Mouse (Mus musculus) liver, embryonic 11.5 days (tissue): Measurements from ENCODE around the gene Prkar2a. TPM values are rescaled to one million over a fixed set of nuclear protein-coding genes. Genes with fewer than 3 reads are reported as not detected.
A peak's percentile ranks its signal among the peaks of the same experiment; 100 is the strongest.

Experiments used
- ATAC-seq: fragments of 200-750 bp; cut with Nextera tagmentation; replicated peaks from 2 replicates; pipeline ENCODE4 v1.8.0; 2017; ENCODE audit warnings: moderate number of reproducible peaks, mild to moderate bottlenecking, moderate TSS enrichment, moderate library complexity; ENCODE audit not compliant: low FRiP score
- DNase-seq: peaks from one replicate; pipeline ENCODE4 v3.0.0-alpha.2; 2017; ENCODE audit warnings: low spot score
- H3K27ac ChIP-seq: fragments of 300-500 bp; sonication (generic); 2 replicates; pipeline ENCODE4 v1.5.1; 2014; ENCODE audit warnings: mild to moderate bottlenecking, low read depth, low read length, control low read depth
- H3K27me3 ChIP-seq: fragments of 300-500 bp; sonication (generic); replicated peaks from 2 replicates; pipeline ENCODE4 v1.6.1; 2014; ENCODE audit warnings: low read length, mixed read lengths; ENCODE audit not compliant: control insufficient read depth, insufficient read depth
- H3K36me3 ChIP-seq: fragments of 300-500 bp; sonication (generic); 2 replicates; pipeline ENCODE4 v1.6.1; 2014; ENCODE audit warnings: mild to moderate bottlenecking, low read length, moderate library complexity, mixed read lengths; ENCODE audit not compliant: control insufficient read depth, insufficient read depth
- H3K4me1 ChIP-seq: fragments of 300-500 bp; sonication (generic); replicated peaks from 2 replicates; pipeline ENCODE4 v1.6.1; 2014; ENCODE audit warnings: low read length, mixed read lengths; ENCODE audit not compliant: control insufficient read depth, insufficient read depth
- H3K4me2 ChIP-seq: fragments of 300-500 bp; sonication (generic); 2 replicates; pipeline ENCODE4 v1.6.1; 2014; ENCODE audit warnings: mild to moderate bottlenecking, control low read depth, moderate library complexity
- H3K4me3 ChIP-seq: fragments of 300-500 bp; sonication (generic); 2 replicates; pipeline ENCODE4 v1.5.1; 2014; ENCODE audit warnings: low read depth, low read length, control low read depth
- H3K9ac ChIP-seq: fragments of 300-500 bp; sonication (generic); 2 replicates; pipeline ENCODE4 v1.6.1; 2014; ENCODE audit warnings: low read depth, low read length, control low read depth
- H3K9me3 ChIP-seq: fragments of 300-500 bp; sonication (generic); 2 replicates; pipeline ENCODE4 v1.6.1; 2016; ENCODE audit warnings: low read length, inconsistent platforms, mixed read lengths; ENCODE audit not compliant: control insufficient read depth
- WGBS: fragments of 180-500 bp; shearing (Covaris S2); extraction: QIAGEN DNeasy Blood & Tissue Kit; methylation state at CpG from one replicate; pipeline ENCODE4 v1.1.7; 2014; 5-methylcytosine and 5-hydroxymethylcytosine counted together
- polyA plus RNA-seq: library from polyadenylated mRNA; unstranded; fragments of >200 nt; fragmentation: Nextera tagmentation; extraction: Ambion mirVana; gene quantifications from 2 replicates; pipeline ENCODE4 v1.2.1, GENCODE M21; 2014

Gene Prkar2a
- polyA plus RNA-seq, 1 experiment from 2014 or later, result 23.8 TPM

GRCm38 (mm10) chr9:108729050-108729449 is 39.9 kb downstream of the Prkar2a start:
- H3K9ac ChIP-seq, result no peak overlapping the region
- no peak overlapping the region for H3K4me2 ChIP-seq
- no peaks in the 10 kb centered on the region for H3K4me1 ChIP-seq
- no peak overlapping the region for H3K4me3 ChIP-seq
- DNase-seq (no peak), ATAC-seq (no peak)
- H3K9me3 ChIP-seq, result no peaks in the 10 kb centered on the region
- no peaks in the 10 kb centered on the region; the same call in 1 of the 2 replicates for H3K36me3 ChIP-seq
- no peaks in the 10 kb centered on the region for H3K27me3 ChIP-seq
- no peak overlapping the region for H3K27ac ChIP-seq

DNA sequence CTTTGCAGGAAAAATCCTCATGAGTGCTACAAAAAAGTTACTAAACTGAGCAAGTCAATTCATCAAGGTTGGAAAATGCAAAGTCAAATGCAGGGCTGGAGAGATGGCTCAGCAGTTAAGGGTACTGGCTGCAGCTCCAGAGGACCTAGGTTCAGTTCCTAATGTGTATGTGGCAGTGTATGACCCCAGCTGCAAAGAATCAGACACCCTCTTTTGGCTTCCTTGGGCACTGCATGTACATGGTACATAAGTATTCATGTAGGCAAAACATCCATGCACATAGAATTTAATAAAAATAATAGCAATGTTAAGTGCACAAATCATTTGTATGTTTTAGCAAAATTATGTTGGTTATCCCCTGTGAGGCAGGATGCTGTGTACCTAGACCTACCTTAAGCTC is 43.3 kb downstream of the Prkar2a start:
- Histone ChIP-seq H3K4me2 (no peak overlapping the region), H3K36me3 (peaks cover 3% of the 10 kb centered on the region; the same call in 1 of the 2 replicates)

DNA sequence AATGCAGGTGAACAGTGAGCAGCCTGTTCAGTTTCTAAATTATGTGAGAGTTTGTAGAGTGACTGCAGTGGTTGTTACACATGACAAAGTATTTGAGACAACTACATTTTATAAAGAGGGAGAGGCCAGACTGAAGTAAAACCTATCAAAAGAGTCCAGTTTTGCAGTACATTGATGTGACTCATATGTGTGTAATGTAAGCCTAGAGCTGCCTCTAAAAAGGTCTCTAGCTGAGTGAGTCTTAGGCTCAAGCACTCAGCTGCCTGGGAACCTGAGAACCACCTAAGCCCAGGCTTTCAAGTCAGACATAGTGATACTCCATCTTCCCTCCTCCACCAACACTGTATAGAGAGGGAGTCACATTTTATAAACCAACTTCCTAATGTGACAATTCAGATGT is 45.5 kb downstream of the Prkar2a start:
- Histone ChIP-seq H3K36me3 (peaks cover 3% of the 10 kb centered on the region; the same call in 1 of the 2 replicates), H3K9ac (no peak overlapping the region), H3K4me2 (no peak overlapping the region), H3K27ac (no peak overlapping the region), H3K27me3 (no peaks in the 10 kb centered on the region), H3K9me3 (no peaks in the 10 kb centered on the region), H3K4me3 (no peak overlapping the region), H3K4me1 (no peaks in the 10 kb centered on the region)
- no peak for DNase-seq
- ATAC-seq, result no peak

More for the DNA sequence above, 43.3 kb downstream of the Prkar2a start:
- H3K27me3 ChIP-seq, result no peaks in the 10 kb centered on the region
- H3K9me3 ChIP-seq, result no peaks in the 10 kb centered on the region
- no peak overlapping the region for H3K4me3 ChIP-seq
- no peak for DNase-seq
- H3K27ac ChIP-seq, result no peak overlapping the region
- H3K9ac ChIP-seq, result no peak overlapping the region
- no peaks in the 10 kb centered on the region for H3K4me1 ChIP-seq
- ATAC-seq, result no peak

DNA sequence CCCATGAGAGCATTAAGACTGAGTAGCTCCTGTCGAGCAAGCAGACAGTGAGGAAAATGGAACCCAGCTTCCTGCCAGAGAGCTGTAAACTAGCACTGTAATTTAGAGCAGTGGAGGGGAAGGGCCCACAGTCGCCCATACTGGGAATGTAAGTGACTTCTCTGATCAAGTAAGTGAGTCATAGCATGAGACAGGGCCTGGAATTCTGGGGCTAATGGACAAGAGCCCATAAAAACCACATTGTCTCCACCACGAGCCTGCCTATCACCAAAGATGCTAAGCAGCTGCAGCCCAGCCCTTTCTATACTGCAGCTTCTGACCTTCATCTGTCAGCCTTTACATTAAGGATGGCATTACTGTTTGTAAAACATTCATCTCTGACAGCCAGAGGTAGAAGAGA is 50.1 kb downstream of the Prkar2a start:
- Histone ChIP-seq H3K9ac (no peak overlapping the region), H3K27ac (no peak overlapping the region), H3K4me3 (no peak overlapping the region), H3K36me3 (peaks cover 7% of the 10 kb centered on the region; the same call in 1 of the 2 replicates), H3K4me1 (no peaks in the 10 kb centered on the region), H3K27me3 (no peaks in the 10 kb centered on the region), H3K4me2 (no peak overlapping the region), H3K9me3 (no peaks in the 10 kb centered on the region)
- no peak for ATAC-seq
- 46% methylated on average over 3 of the region's 3 CpGs for WGBS
- DNase-seq, result no peak

GRCm38 (mm10) chr9:108740062-108740461 is 50.9 kb downstream of the Prkar2a start:
- H3K4me2 ChIP-seq, result no peak overlapping the region
- H3K36me3 ChIP-seq, result peaks cover 5% of the 10 kb centered on the region; the same call in 1 of the 2 replicates
- no peak for ATAC-seq
- H3K4me1 ChIP-seq, result no peaks in the 10 kb centered on the region
- no peak overlapping the region for H3K9ac ChIP-seq
- H3K27me3 ChIP-seq, result no peaks in the 10 kb centered on the region
- no peak overlapping the region for H3K27ac ChIP-seq
- DNase-seq, result no peak
- WGBS, result 85% methylated on average over 1 of the region's 1 CpGs
- no peaks in the 10 kb centered on the region for H3K9me3 ChIP-seq
- H3K4me3 ChIP-seq, result no peak overlapping the region

DNA sequence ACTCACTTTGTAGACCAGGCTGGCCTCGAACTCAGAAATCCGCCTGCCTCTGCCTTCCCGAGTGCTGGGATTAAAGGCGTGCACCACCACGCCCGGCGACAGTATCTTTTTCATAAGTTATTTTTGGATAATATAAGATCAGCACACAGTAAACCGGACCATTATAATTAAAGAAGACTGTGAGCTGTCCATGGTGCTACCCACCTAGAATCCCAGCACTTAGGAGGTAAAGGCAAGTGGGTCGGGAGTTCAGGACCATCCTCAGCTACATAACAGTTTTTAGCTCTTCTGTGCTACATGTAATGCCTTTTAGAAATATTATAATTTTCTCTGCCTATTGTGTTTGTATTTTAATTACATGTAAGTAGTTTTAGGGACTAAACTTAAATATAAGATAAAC is 52.9 kb downstream of the Prkar2a start:
- Histone ChIP-seq H3K9me3 (no peaks in the 10 kb centered on the region), H3K27me3 (no peaks in the 10 kb centered on the region), H3K9ac (no peak overlapping the region), H3K27ac (no peak overlapping the region), H3K4me3 (no peak overlapping the region), H3K4me2 (no peak overlapping the region), H3K4me1 (no peaks in the 10 kb centered on the region), H3K36me3 (peaks cover 5% of the 10 kb centered on the region; the same call in 1 of the 2 replicates)
- WGBS, result 86% methylated on average over 9 of the region's 9 CpGs
- ATAC-seq (no peak), DNase-seq (no peak)

DNA sequence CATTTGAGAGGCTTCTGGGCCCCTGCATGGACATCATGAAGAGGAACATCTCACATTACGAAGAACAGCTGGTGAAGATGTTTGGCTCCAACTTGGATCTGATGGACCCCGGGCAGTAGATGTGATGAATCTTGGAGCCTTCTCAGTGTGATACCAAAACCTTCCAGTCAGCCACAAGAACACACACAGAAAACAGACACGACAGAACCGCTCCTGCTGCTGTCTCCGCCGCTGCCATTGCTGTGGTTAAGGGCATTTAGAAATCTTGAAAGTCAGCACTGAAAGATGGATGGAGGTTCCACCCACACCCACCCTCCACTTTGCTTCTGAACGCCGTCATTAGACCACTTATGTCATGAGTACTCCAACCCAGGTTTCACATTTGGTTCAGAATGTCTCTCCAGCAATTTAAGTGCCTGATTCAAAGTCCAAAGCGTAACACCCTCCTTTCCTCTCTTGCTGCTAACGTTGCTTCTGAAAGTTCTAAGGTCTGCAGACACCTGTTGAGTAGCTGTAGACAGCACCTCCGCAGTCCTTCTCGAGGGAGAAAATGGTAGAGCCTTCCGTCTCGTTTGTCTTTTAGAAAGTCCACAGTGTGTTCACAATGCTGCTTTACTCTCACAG is 57.9 kb downstream of the Prkar2a start:
- WGBS, result 85% methylated on average over 14 of the region's 14 CpGs
- DNase-seq (no peak), ATAC-seq (no peak)
- H3K4me2 ChIP-seq, result no peak overlapping the region
- H3K4me1 ChIP-seq, result peaks cover 14% of the 10 kb centered on the region
- peak overlapping the region; percentile 41; the same call in 1 of the 2 replicates for H3K27ac ChIP-seq
- H3K36me3 ChIP-seq, result peaks cover 5% of the 10 kb centered on the region; the same call in 1 of the 2 replicates
- H3K9me3 ChIP-seq, result no peaks in the 10 kb centered on the region
- 0 out of 2 replicates have a peak overlapping the region, but pooled peaks have one; percentile 12 for H3K9ac ChIP-seq
- no peaks in the 10 kb centered on the region for H3K27me3 ChIP-seq
- H3K4me3 ChIP-seq, result no peak overlapping the region

DNA sequence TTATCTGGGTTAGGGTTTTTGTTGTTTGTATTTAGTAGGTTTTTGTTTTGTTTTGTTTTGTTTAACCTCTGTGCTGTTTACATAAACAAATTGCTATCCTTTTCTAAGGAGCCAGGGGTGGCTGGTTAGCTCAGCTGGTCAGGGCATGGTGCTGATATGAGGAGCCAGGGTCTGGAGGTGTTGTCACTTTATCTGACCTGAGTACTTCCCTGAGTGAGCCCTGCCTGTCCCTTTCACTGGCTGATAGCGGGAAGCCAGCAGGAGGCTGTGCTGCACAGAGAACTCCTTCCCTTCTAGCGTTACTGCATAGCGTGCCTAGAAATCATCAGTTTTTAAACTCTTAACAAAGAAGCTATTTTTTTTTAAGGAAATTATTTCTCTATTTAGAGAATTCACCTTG is 58.6 kb downstream of the Prkar2a start:
- 54% methylated on average over 3 of the region's 3 CpGs for WGBS
- DNase-seq (no peak), ATAC-seq (peak; percentile 96)
- peaks cover 5% of the 10 kb centered on the region; the same call in 1 of the 2 replicates for H3K36me3 ChIP-seq
- H3K4me2 ChIP-seq, result peak overlapping the region; percentile 20; the same call in 1 of the 2 replicates
- H3K9ac ChIP-seq, result no peak overlapping the region
- peak overlapping the region; percentile 41; the same call in 1 of the 2 replicates for H3K27ac ChIP-seq
- H3K4me1 ChIP-seq, result peaks cover 14% of the 10 kb centered on the region
- no peak overlapping the region for H3K4me3 ChIP-seq
- no peaks in the 10 kb centered on the region for H3K9me3 ChIP-seq
- no peaks in the 10 kb centered on the region for H3K27me3 ChIP-seq

- WGBS, result 77% methylated on average over 11 of the region's 11 CpGs
- ATAC-seq, result no peak
- Histone ChIP-seq H3K4me3 (no peak overlapping the region), H3K36me3 (peaks cover 4% of the 10 kb centered on the region; the same call in 1 of the 2 replicates), H3K9ac (no peak overlapping the region), H3K4me1 (peaks cover 14% of the 10 kb centered on the region), H3K9me3 (no peaks in the 10 kb centered on the region), H3K4me2 (no peak overlapping the region), H3K27ac (no peak overlapping the region), H3K27me3 (no peaks in the 10 kb centered on the region)
- no peak for DNase-seq
Observed at GRCm38 (mm10) chr9:108748600-108749183, 59.6 kb downstream of the Prkar2a start.
